Mouse (Mus musculus) CD4-positive, CD25-positive, alpha-beta regulatory T cell, adult 2 months (primary cell): ENCODE data around the gene Bloc1s1.

ENCODE experiments used
- DNase-seq: peaks from one replicate; pipeline ENCODE4 v3.0.0-alpha.2; 2012; ENCODE audit warnings: low read depth, low spot score

The Bloc1s1 gene

DNA sequence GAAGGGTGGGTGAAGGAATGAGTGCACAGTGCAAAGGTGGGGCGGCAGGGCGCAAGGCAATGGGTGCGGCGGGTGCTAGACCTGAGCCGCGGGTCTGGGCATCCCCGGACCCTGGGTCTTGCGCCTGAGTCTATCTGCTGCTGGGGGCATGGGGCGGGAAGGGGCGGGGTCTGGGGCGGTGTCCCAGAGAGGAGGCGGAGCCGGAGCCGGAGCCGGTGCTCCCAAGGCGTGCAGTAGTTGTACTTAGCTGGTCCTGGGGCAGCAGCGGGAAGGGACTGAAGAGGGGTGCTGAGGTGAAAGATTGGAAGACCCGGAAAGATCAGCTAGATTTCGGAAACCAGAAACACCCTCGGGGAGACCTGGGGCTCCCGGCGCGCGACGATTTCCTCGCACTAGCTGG, 9.7 kb upstream of the Bloc1s1 start, which contains the start of gene Itga7:
Itga7 (plus strand) TSS at position 245 of the 400 bp plus-strand sequence.
- peak; percentile 61 for DNase-seq

DNA sequence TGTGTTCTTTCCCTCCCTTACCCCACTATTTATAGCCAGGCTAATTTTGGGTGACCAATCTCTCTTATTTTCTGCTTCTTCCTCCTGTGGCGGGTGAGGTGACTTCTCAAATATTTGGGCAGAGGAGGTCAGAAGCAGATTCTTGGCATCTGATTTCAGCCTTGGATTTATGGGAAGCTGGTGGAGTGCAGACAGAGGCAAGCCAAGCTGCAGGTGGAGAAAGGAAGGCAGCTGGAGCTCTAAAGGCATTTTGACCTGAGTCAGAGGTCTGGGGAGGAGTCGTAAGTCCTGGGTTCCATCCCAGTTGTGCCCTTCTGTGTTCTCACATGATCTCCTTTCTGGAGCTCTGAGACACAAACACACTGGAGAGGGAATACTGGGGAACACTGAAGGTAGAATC, 7.6 kb upstream of the Bloc1s1 start:
- DNase-seq = no peak

DNA sequence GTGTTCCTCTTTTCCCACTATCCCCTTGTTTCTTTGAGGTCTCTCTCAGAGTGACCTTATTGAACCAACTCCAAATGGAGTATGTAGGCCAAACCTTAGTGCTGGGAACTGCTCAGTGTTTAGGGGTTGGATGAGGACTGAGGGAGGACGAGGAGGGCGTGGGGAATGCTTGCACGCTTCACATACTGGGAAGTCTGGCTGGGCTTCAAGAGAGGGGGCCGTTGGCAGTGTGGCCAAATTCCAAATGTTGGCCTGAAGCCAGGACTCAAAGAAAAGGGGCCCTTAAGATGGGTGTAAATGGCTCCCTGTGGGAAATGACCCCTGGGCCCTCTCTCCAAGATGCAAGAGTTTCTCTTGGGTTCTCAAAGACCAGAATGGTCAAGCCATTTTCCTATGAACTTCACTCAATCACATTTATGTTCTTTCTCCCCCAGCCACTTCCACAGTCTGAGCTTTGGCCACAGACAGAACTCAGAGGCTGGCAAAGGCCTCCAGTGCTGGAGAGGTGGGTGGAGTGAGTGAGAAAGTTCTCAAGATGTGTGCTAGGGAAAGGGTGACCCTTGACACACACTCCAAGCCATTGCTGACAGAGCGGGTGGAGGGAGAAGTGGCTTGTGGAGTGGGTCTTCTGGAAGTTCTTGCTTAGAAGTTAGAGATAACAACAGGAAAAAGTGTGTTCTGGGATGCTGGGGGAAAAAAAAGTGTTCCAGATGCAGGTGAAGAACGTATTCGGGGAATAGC, 6.0 kb upstream of the Bloc1s1 start:
- DNase-seq = no peak

DNA sequence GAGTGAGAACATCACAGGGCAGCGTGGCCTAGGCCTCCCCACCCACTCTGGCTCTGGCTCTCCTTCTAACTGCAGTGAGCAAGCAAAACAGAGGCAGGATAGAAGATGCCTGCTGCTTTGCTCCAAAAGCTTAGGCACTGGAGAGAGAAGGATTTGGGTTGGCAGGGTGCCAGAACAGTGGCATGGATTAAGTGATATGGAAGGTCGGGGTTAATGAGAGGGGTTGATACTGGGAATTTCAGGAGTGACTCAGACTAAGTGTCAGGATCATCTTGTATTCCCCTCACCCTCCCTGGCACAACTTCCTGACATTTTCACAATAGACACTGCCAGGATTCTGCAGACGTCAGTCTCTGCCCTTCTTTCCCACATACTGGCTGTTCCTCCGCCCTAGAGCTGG, 4.5 kb upstream of the Bloc1s1 start:
- DNase-seq = no peak

DNA sequence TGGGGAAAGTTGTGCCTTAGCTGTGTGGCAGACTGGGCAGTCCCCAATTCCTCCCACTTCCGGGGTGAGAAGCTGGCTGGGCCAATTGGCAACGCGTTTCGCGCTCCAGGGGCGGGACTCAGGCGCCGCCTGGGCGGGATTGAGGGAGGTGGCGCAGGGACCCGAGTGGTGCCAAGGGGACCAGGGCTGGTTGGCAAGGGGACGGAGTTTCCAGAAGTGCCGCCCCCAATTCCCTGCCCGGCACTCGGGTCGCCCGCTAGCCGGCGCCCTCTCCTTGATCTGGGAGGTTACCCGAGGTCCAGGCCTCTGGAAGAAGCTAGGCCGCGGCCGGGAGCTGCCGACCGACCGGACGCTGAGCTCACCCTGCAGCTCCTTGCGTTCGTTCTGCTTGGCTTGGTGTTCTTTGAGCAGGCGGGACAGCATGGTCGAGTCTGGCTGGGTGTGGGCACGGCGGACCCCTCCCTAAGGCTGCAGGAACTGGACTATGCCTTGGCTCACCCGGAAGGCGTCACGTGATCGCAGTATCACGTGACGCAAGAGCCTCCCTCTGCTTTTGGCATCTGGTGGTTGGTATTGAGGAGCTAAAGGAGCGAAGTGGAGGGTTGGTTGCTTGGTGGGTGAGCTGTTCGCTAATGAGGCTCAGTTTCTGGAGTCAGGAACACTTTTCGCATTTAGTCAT, 683 bp downstream of the Bloc1s1 start:
- peak; percentile 92 for DNase-seq

DNA sequence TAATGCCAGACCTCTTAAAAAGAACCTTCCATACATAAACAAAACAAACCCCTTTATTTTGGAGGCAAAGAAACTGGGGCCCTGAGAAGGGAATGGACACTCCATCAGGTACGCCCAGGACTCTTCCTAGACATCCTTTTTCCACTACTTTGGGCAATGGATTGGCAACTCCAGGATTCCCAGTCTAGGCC, 1.1 kb downstream of the Bloc1s1 start, which contains the start of gene Rdh5:
Rdh5 (minus strand) TSS at position 67 of the 191 bp plus-strand sequence.
- no peak for DNase-seq

DNA sequence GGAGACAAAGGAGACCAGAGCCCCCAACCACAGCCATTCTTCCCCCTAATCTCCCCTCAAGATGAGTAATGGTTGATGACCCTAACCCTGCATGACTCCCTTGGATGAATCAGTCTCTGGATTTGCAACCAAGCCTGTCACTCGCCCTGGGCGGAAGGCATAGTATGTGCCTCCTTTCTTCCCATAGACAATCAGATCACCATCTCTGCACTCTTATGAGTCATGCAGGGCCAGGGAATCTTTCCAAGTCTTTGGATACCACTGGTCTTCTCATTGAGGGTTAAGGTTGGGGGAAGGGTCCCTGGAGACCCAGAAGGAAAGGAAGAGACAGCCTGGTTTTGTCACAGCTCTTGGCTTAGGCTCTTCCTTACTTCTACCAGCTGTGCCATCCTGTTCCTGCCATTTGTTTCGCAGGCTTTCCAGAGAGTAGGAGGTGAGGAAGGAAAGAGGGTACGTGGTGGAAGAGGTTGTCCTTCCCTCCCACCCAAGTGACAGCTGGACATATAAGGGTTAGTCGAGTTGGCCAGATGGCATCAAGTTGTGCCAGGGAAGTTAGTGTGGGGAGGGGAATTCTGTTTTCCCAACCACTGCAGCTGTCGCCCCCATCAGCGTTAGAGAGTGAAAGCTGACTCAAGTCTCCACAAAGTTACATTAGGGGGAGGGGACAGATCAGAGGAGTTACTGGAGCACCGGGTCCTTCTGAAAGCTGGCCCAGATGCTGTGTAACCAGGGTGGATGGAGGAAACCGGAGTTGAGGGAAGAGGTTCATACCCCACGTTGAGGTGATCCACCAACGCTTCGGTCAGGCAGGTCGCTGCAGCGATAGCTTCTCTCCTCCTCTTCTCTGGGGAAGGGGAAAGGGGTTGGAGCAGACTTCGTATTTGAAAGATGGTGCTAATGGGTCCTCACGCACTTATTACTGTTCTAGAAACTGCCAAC, 1.7 kb downstream of the Bloc1s1 start:
- DNase-seq = no peak

DNA sequence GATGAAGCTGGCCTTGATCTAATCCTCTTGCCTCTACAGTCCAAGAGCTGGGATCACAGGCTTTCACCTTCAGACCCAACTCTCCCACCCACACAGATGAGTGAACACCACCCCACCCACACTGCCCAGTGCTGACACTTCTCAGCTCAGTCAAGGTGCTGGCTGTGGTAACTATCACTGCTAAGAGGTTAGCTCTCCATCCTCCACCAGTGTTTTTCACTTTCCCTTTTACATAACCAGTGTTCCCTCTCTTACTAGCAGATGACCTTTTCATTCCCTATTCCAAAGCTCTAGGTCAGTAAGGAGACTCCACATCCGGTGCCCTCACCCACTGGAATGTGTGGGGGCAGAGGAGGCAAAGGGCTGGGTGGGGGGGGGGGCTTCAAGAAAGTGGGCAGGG, 2.6 kb downstream of the Bloc1s1 start:
- DNase-seq = no peak

DNA sequence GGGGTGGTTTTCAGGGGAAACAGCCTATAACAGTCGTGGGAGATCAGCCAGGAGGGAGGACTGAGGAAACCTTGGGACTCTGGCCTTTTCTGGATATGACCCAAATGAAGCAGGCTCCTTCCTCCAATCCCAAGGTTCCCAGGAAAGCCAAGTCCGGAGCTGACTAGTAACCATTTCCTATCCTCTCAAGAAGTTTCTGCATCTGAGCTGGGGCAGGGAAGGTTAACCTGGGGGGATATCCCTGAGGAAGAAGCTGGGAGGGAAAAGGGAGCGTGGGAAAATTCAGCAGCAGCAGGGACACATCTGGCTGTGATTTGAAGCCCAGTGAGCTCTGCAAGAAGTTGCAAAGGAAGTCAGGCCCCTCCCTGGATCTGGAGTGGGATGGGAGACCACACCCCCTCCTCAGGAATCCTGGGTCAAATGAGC, 3.1 kb downstream of the Bloc1s1 start:
- no peak for DNase-seq

DNA sequence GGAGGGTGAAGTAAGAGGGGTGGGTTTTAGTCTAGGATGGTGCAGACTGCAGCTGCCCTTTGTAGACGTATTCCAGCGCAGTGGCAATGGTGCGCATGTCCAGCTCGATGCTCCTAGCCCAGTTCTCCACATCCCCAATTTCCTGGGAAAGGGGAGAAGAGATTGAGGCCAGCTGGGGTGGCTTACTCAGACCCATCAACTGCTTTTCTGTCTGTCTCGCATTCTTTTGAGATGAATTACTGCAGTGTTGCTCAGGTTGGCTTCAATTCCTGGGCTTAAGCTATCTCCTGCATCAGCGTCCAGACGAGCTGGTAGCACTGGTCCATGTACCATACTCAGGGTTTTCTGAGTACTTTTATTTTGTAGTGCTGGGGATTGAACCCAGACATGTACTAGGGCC, 3.9 kb downstream of the Bloc1s1 start:
- no peak for DNase-seq

DNA sequence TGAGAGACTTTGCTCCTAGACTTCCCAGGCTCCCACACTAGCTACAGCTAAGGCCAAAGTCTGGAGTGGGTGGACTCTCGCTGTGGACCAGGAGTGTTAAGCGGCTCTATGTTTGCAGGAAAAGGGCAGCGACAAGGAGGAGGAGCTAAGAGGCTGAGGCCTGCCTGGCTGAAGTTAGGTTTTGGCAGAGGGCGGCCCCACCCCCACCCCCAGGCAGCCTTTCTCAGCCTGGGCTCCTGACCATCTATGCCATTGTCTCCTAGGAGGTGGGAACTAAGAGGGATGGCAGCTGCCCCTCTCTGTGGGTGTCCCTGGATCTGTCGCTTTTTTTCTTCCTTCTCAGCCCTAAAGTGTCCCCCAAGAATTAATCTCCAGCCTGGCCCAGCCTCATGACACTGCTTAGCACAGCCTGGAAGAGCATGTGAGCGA, 4.6 kb downstream of the Bloc1s1 start:
- DNase-seq = no peak

DNA sequence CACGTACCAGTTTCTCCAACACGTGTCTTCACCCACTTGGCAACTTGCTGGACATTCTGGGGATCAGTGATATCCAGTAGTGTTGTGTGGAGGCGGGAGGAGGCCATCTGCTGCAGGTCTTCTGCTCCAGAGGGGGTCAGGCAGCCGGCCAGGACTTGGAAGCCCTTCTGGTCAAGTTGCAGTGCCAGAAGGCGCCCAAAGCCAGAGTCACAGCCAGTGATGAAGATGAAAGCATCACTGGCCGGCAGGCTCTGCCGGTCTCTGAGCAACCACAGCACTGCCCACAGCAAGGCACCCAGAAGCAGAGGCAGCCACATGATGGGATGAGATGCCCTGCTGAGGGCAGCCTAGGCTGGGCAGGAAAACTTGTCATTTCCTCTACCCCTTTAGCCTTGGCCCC, 5.6 kb downstream of the Bloc1s1 start:
- no peak for DNase-seq

DNA sequence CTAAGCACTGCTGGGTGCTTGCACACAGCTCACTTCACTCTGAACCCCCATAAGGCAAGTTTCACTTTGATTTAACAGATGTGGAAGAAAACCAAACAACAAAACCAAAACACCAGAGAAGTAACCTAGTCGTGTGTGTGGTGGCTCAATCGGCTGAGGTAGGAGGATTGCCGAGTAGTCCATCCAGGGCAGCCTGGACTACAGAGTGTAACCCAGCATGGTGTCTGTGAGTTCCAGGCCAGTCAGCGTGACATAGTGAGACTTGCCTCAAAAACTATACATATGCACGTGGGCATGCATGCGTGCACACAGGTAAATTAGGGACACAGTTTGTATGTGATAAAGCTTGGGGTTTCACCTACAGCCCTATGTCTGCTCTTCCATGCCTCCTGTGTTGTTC, 6.4 kb downstream of the Bloc1s1 start:
- DNase-seq = no peak

DNA sequence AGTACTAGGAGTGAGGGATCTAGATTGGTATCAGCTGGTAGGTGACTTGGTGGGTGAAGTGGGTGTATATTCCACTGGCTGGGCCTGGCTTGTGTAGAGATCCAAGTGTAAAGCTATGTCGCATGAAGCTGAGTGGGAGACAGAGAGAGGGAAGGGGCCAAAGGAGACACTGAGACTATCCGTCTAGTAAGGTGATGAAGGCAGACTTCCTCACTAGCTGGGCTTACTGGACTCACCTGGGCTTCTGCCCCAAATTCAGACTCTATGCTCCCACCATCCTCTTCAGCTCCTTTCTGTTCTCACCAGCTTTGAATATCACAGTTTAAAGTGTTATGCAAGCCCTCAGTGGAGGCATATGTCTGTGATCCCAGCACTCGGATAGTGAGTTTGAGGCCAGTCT, 7.2 kb downstream of the Bloc1s1 start:
- no peak for DNase-seq

DNA sequence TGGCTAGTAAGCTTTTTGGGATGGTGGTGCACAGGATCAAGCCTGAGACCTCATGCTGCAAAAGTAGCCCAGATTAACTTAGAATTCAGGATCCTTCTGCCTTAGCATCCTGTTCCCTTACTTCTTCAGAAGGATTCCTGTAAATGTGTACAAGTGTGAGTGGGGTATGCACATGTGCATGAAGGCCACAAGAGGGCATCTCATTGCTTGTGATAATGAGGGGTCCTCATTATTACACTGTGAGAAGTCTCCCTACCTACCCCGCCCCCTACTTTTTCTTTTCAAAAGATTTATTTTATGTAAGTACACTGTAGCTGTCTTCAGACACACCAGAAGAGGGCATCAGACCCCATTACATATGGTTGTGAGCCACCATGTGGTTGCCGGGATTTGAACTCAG, 8.3 kb downstream of the Bloc1s1 start:
- DNase-seq = no peak

DNA sequence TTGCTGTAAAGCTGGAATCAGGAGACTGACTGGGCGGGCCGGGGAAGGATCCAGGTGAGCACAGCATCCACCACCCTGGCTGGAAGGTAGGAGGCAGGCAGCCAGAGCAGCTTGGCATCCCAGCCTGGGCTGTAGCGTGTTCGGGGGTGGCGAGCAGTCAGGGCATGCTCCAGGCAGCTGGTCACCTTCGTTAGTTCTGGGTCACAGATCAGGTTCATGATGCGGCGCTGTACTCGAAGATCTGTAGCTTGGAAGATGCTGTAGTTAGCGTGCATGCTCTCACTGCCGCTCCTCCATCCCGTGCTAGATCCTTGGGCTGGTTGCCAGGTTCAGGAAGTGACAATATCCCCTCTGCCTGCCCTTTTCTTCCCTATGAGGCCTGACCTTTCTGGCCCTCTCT, 10.1 kb downstream of the Bloc1s1 start:
- DNase-seq = no peak

DNA sequence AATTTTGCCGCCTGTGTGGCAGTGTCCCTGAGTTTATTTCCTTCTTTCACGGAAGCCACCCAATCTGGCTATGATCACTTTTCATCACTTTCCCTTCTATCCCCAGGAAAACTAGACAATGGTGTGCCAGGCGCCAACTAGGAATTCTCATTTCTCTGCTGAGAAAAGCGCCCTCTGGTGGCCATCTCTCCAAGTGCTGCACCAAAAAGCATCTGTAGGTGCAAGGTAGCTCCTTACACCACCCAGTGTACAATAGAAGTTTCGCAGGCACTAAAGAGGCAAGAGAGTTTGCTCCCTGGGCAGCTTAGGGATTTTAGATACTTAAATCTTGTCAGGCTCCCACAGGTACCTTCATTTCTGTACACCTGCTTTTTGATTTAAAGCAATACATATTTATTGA, 10.6 kb downstream of the Bloc1s1 start:
- DNase-seq = peak; percentile 90

DNA sequence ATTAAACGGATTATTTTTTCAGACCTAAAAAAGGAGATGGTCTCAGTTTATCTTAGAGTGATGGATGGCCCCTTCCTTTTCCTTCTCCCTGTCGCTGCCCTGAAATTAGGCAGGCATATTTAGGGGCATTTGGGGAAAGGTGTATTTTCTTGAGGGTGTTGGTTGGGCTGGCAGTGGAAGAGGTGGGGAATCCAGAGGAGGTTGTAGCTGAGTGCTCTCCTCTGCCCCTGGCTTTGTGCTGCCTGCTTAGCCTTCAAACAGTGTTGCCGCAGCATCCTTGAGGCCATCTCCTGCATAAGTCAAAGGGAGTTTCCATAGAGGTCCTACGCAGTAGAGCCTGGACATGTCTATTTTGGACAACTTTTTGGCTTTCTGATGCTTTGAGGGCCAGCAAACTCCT, 11.0 kb downstream of the Bloc1s1 start:
- DNase-seq = no peak

DNA sequence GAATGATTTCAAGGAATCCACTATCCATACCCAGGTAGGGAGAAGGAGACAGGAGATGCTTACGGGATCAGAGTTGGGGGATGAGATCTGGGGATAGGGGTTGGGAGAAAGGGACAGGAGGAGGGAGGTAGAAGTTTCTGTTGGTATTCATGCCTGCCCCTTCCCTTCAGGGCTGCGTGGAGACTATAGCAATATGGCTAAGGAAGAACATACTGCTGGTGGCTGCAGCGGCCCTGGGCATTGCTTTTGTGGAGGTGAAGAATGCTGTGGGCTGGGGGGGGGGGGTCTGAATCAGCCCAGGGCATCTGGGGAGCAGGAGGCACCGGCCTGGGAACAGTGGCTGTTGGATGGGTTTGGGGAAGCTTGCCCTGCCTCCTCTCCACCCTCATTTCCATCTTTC, 11.6 kb downstream of the Bloc1s1 start:
- DNase-seq = no peak

DNA sequence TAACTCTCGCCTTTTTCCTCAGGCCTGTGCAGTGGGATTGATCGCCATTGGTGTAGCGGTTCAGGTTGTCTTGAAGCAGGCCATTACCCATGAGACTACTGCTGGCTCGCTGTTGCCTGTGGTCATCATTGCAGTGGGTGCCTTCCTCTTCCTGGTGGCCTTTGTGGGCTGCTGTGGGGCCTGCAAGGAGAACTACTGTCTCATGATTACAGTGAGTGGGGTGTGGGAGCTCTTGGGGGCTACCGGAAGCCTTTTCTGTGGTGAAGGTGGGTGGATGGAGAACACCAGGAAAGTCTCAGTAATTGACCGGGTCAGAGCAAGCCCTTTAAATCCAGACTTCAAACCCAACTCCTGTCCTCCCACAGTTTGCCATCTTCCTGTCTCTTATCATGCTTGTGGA, 12.4 kb downstream of the Bloc1s1 start:
- no peak for DNase-seq

DNA sequence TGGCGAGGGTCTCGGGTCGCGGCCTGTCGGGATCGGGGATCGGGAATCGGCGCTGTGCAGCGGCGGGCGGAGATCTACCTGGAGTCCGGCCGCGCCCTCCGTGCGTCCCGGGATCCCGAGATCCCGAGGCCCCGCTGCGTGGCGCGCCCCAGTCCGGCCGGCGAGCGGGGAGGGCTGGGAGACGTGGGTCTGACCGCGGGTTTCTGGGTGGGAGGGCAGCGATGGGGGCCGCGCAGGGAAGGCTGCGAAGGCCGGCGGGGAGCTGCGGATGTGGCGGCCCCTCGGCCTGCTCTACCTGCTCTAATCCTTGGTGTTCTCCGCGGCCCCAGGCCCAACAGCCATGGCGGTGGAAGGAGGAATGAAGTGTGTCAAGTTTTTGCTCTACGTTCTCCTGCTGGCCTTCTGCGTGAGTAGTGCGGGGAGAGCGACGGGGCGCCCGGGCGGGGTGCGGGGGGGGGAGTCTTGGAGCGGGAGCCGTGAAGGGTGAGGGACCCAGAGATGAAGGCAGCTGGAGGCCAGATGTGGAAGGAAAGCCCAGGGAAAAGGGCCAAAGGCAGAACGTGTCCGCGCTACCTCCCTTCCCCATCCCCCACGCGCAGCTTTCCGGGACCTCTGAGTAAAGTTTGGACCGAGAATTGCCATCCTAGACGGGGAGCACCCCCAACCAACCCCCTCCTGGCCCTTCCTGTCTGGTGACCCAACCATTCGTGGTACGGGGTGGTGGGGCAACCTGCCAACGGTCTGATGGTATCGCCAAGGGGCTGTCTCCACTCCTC, 13.6 kb downstream of the Bloc1s1 start:
- DNase-seq = no peak

DNA sequence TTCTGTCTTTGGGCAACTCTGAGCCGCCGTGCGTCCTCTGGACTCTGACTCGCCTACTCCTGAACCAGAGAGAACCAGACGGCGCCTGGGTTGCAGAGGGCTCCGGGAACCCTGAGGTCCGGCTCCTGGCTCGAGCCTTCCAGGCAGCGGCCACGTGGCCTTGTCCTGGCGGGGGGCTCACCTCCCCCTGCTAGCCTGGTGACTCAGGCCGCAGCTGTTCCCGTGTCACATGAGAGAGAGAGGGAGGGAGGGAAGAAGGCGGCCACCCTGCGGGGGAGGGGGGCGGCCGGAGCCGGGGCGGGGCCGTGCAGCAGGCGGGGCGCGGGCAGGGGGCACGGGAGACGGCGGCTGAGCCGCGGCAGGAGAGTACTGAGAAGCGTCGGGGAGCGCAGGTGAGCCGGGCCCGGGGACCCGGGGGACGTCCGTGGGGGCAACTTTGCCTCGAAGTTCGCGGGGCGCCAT, 14.2 kb downstream of the Bloc1s1 start:
- DNase-seq = no peak
